Mouse (Mus musculus) hindbrain, postnatal 0 days (tissue): ENCODE results near the gene Best1. TPM values are rescaled to one million over a fixed set of nuclear protein-coding genes. Genes with fewer than 3 reads are reported as not detected.

Source experiments
- ATAC-seq: fragments of 200-750 bp; cut with Nextera tagmentation; 2 replicates; pipeline ENCODE4 v1.8.0; 2017; ENCODE audit warnings: mild to moderate bottlenecking, moderate TSS enrichment, moderate library complexity
- DNase-seq: peaks from one replicate; pipeline ENCODE4 v3.0.0-alpha.2; 2015; ENCODE audit warnings: low spot score
- H3K27ac ChIP-seq: fragments of 300-500 bp; sonication (generic); 2 replicates; pipeline ENCODE4 v1.5.1; 2014; ENCODE audit warnings: mild to moderate bottlenecking
- H3K27me3 ChIP-seq: fragments of 300-500 bp; sonication (generic); 2 replicates; pipeline ENCODE4 v1.6.1; 2014; ENCODE audit warnings: low read length, mixed read lengths; ENCODE audit not compliant: insufficient read depth
- H3K36me3 ChIP-seq: fragments of 300-500 bp; sonication (generic); 2 replicates; pipeline ENCODE4 v1.6.1; 2014; ENCODE audit warnings: low read length, mixed read lengths; ENCODE audit not compliant: insufficient read depth
- H3K4me1 ChIP-seq: fragments of 300-500 bp; sonication (generic); 2 replicates; pipeline ENCODE4 v1.6.1; 2014; ENCODE audit warnings: antibody characterized with exemption, low read length, mixed read lengths; ENCODE audit not compliant: insufficient read depth
- H3K4me2 ChIP-seq: fragments of 300-500 bp; sonication (generic); 2 replicates; pipeline ENCODE4 v1.6.1; 2014; ENCODE audit warnings: low read depth, mild to moderate bottlenecking, low read length, moderate library complexity, mixed read lengths
- H3K4me3 ChIP-seq: fragments of 300-500 bp; sonication (generic); 2 replicates; pipeline ENCODE4 v1.5.1; 2014; ENCODE audit warnings: low read length
- H3K9ac ChIP-seq: fragments of 300-500 bp; sonication (generic); replicated peaks from 2 replicates; pipeline ENCODE4 v1.6.1; 2014; ENCODE audit warnings: mild to moderate bottlenecking, low read length, moderate library complexity, mixed read lengths
- H3K9me3 ChIP-seq: fragments of 300-500 bp; sonication (generic); 2 replicates; pipeline ENCODE4 v1.6.1; 2016; ENCODE audit warnings: low read length, mixed read lengths
- CTCF ChIP-seq: IDR thresholded peaks from 2 replicates; pipeline ENCODE4 v1.5.1; 2016; ENCODE audit warnings: antibody characterized with exemption, control low read depth, low read depth
- whole genome bisulfite sequencing: fragments of 180-500 bp; shearing (Covaris S2); extraction: QIAGEN DNeasy Blood & Tissue Kit; methylation state at CpG from one replicate; pipeline ENCODE4 v1.1.7; 2014; 5-methylcytosine and 5-hydroxymethylcytosine counted together
- polyA plus RNA-seq: library from polyadenylated mRNA; unstranded; fragments of >200 nt; fragmentation: Nextera tagmentation; extraction: Ambion mirVana; gene quantifications from 2 replicates; pipeline ENCODE4 v1.2.1, GENCODE M21; 2015
- total RNA-seq: library from RNA; depleted of rRNA; stranded (reverse); fragments of >200 nt; gene quantifications from 2 replicates; pipeline ENCODE4 v1.2.3, GENCODE M21; 2014; rRNA removed

The Best1 gene
- total and polyA plus RNA-seq, 2 experiments from 2014 or later, result 1.5 to 3.0 TPM

DNA sequence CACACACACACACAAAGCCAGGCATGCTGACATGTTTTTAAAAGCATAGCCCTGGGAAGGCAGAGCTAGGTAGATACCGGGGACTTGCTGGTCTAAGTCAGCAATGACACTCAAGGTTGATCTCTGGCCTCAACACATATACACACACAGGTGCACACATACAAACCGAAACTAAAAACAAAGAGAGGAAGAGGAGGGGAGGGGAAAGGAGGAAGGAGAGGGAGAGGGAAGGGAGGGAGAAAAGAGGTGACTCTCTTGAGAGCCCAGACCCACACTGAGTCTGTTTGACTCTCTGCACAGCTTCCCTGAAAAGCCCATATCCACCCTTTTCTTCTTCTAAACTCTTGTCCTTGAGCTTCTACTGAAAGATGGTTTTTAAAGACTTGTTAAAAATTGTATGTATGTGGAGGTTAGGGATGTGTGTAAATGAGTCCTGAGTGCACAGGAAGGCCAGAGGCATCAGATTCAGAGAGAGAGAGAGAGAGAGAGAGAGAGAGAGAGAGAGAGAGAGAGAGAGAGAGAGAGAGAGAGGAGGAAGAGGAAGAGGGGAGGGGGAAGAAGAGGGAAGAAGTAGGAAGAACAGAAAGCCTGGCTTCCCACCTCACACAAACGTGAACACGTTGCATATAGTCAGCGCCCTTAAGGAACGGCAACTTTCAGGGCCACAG, 63.1 kb downstream of the Best1 start:
- no peaks in the 10 kb centered on the region for H3K4me1 ChIP-seq
- TF ChIP-seq CTCF, result no peak
- H3K4me3 ChIP-seq, result no peak overlapping the region
- DNase-seq, result no peak
- no peaks in the 10 kb centered on the region for H3K36me3 ChIP-seq
- ATAC-seq, result no peak
- H3K4me2 ChIP-seq, result no peak overlapping the region
- H3K27ac ChIP-seq, result no peak overlapping the region
- no peaks in the 10 kb centered on the region for H3K9me3 ChIP-seq
- WGBS, result 83% methylated on average over 6 of the region's 6 CpGs
- H3K9ac ChIP-seq, result no peak overlapping the region
- H3K27me3 ChIP-seq, result no peaks in the 10 kb centered on the region

- no peaks in the 10 kb centered on the region for H3K4me1 ChIP-seq
- TF ChIP-seq CTCF, result no peak
- WGBS, result 54% methylated on average over 5 of the region's 5 CpGs
- DNase-seq (no peak), ATAC-seq (no peak)
- no peak overlapping the region for H3K4me2 ChIP-seq
- H3K4me3 ChIP-seq, result no peak overlapping the region
- H3K36me3 ChIP-seq, result no peaks in the 10 kb centered on the region
- H3K27ac ChIP-seq, result no peak overlapping the region
- no peak overlapping the region for H3K9ac ChIP-seq
- H3K9me3 ChIP-seq, result no peaks in the 10 kb centered on the region
- H3K27me3 ChIP-seq, result no peaks in the 10 kb centered on the region
Observed at GRCm38 (mm10) chr19:9937428-9937827, 64.0 kb downstream of the Best1 start.

- Histone ChIP-seq H3K27me3 (no peaks in the 10 kb centered on the region), H3K4me1 (no peaks in the 10 kb centered on the region), H3K4me3 (no peak overlapping the region), H3K4me2 (no peak overlapping the region), H3K36me3 (no peaks in the 10 kb centered on the region), H3K9ac (no peak overlapping the region), H3K9me3 (no peaks in the 10 kb centered on the region), H3K27ac (no peak overlapping the region)
- TF ChIP-seq CTCF, result no peak
- DNase-seq (no peak), ATAC-seq (no peak)
- 80% methylated on average over 5 of the region's 5 CpGs for WGBS
Observed at GRCm38 (mm10) chr19:9936579-9936978, 64.9 kb downstream of the Best1 start.

Other genes starting within 250 kb of the Best1 start
- not detected in 2 replicates for gene Scgb2a2, start 154.1 kb downstream of the Best1 start, total RNA-seq
- not detected in 2 replicates for gene Scgb2a2, start 154.1 kb downstream of the Best1 start, polyA plus RNA-seq
- gene Incenp, start 102.1 kb downstream of the Best1 start, total RNA-seq, result 11.4 and 16.2 TPM in 2 replicates
- gene Incenp, start 102.1 kb downstream of the Best1 start, polyA plus RNA-seq, result 26.4 and 27.2 TPM in 2 replicates
- 301 and 443 TPM in 2 replicates for gene Fth1, start 21.0 kb downstream of the Best1 start, total RNA-seq
- gene Fth1, start 21.0 kb downstream of the Best1 start, polyA plus RNA-seq, result 2,616 and 2,786 TPM in 2 replicates
- gene Rab3il1, start within 50 bp of the Best1 start, total RNA-seq, result 19.7 and 23.0 TPM in 2 replicates
- gene Rab3il1, start within 50 bp of the Best1 start, polyA plus RNA-seq, result 20.1 and 22.2 TPM in 2 replicates
- 52.5 and 59.0 TPM in 2 replicates for gene Fads3, start 39.9 kb upstream of the Best1 start, total RNA-seq
- 35.1 and 37.4 TPM in 2 replicates for gene Fads3, start 39.9 kb upstream of the Best1 start, polyA plus RNA-seq
- 318 and 330 TPM in 2 replicates for gene Fads2, start 100.1 kb upstream of the Best1 start, total RNA-seq
- 260 and 272 TPM in 2 replicates for gene Fads2, start 100.1 kb upstream of the Best1 start, polyA plus RNA-seq
- gene Fads1, start 181.3 kb upstream of the Best1 start, total RNA-seq, result 198 and 208 TPM in 2 replicates
- gene Fads1, start 181.3 kb upstream of the Best1 start, polyA plus RNA-seq, result 148 and 151 TPM in 2 replicates
- 73.3 and 98.1 TPM in 2 replicates for gene Tmem258, start 202.4 kb upstream of the Best1 start, total RNA-seq
- 312 and 324 TPM in 2 replicates for gene Tmem258, start 202.4 kb upstream of the Best1 start, polyA plus RNA-seq
- gene Fen1, start 202.5 kb upstream of the Best1 start, total RNA-seq, result 26.5 and 30.5 TPM in 2 replicates
- gene Fen1, start 202.5 kb upstream of the Best1 start, polyA plus RNA-seq, result 28.4 and 30.2 TPM in 2 replicates
- gene Myrf, start 239.1 kb upstream of the Best1 start, total RNA-seq, result 5.1 and 5.9 TPM in 2 replicates
- 1.7 and 2.0 TPM in 2 replicates for gene Myrf, start 239.1 kb upstream of the Best1 start, polyA plus RNA-seq